Mouse (Mus musculus) frontal cortex, postnatal 36 days (tissue): ENCODE data around the gene Kcnk1.
A peak's percentile ranks its signal among the peaks of the same experiment; 100 is the strongest.

Experiments
- DNase-seq, 2 experiments: peaks; one replicate each; pipeline ENCODE4 v3.0.0; 2022; ENCODE audit warnings: low spot score in 2 of 2

Gene Kcnk1

DNA sequence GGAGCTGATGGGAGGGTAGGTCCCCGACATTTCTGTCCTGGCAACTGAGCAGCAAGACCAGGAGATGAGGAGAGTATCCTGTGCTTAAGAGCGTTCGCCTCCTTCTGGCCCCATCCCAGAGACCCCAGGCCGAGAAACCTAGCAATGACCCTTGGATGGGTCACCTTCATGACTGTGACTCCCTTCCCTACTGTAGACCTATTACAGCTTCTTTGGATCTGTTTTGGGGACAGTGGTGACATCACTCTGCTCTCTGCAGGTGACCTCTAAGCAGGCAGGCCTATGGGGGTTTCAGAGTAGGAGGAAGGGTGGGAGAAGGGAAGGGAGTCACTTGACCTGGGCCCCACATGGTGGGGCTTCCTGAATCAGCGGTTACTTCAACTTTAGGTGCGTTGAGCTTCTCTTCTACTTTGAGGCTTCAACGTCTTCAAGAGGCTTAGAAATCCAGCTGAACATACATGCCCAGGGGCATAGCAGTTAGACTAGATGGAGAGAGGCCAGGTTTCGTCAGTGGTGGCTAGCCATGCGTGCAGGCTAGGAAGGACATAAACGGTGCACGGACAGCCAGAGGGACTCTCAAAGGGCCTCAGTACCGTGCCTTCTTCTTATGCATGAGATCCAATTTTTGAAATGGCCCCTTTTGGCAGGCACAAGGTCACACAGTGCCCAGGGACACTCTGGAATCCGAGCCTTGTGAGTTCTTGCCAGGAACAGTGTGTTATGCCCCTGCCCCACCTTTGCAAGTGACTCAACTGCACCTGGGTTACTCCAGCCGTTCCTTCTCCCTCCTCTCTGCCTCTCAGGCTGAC, 1.3 kb downstream of the Kcnk1 start:
- DNase-seq, result peak in 1 of 2 experiments; percentile 44

GRCm38 (mm10) chr8:125996980-125997379, 2.0 kb downstream of the Kcnk1 start:
- DNase-seq, result no peak

DNA sequence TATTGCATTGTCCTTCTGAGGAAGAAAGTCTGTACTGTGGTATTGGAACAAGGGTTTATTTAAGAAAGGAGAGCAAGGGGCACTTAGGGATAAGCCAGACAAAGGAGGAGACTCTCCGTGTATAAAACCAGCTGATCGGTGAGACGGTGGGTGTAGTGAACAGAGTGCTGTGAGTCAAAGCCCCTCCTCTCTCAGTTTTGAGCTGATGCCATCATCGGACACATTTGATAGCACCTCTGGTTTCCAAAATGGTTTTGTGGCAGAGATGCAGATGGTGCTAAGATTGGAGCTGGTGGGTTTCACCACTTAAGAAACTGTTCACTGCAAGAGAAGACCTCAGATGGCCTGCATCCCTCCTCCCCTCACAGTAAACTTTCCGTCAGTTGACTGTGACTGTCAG, 2.6 kb downstream of the Kcnk1 start:
- peak in 1 of 2 experiments; percentile 56 for DNase-seq

DNA sequence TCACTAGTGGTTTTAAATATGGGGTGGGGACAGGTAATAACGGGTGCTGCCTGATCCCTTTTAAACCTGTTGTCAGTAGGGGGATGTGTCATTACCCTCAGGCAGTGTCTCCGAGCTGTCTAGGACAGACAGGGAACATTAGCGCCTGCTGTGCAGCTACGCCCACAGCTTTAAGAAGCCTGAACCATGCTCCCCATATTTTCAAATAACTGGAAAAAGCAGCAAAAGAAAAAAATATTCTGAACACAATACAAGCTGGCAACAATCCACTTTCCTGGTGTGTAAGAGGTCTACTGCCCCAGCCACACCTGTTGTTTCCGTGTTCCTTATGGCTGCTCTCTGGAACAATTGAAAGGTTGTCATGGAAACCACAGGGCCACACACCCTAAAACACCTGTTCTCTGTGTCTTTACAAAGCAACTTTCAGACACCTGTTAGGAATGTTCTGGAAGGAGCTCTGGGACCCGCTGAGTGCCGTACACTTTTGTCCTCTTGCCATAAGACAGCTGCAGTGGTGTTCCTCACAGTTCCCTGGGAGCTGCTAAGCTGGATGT, 4.9 kb downstream of the Kcnk1 start:
- no peak for DNase-seq

GRCm38 (mm10) chr8:126003546-126003945, 8.6 kb downstream of the Kcnk1 start:
- no peak for DNase-seq

DNA sequence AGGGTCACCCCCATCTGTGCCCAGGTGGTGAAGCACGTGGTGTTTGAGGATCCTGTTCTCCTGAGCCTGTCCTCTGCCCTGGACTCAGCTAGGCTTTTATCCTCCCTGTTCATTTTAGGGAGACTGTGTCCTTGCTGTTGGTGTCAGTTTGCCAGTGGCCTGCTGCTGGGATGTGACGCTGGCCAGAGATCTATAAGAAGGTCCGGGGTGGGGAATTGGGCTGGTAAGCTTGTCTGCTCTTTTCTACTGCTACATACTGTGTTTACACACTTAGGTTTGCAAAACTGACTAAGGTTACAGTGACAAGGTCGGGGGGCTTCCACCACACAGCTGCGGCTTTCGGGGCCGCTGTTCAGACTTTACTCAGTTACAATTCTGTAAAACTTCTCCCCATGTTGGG, 10.0 kb downstream of the Kcnk1 start:
- no peak for DNase-seq

- DNase-seq, result peak in 1 of 2 experiments; percentile 36
These were observed 11.5 kb downstream of the Kcnk1 start for GRCm38 (mm10) chr8:126006310-126006990.

GRCm38 (mm10) chr8:126007538-126008330, 12.8 kb downstream of the Kcnk1 start:
- no peak for DNase-seq

GRCm38 (mm10) chr8:126008945-126009344, 14.0 kb downstream of the Kcnk1 start:
- no peak for DNase-seq

GRCm38 (mm10) chr8:126010900-126011299, 15.9 kb downstream of the Kcnk1 start:
- no peak for DNase-seq

- DNase-seq, result no peak
These were observed 17.4 kb downstream of the Kcnk1 start for GRCm38 (mm10) chr8:126012334-126012733.

GRCm38 (mm10) chr8:126013646-126014045, 18.7 kb downstream of the Kcnk1 start:
- DNase-seq, result no peak

GRCm38 (mm10) chr8:126021932-126022331, 27.0 kb downstream of the Kcnk1 start:
- no peak for DNase-seq

- DNase-seq, result no peak
These were observed 28.8 kb downstream of the Kcnk1 start for GRCm38 (mm10) chr8:126023706-126024305.

DNA sequence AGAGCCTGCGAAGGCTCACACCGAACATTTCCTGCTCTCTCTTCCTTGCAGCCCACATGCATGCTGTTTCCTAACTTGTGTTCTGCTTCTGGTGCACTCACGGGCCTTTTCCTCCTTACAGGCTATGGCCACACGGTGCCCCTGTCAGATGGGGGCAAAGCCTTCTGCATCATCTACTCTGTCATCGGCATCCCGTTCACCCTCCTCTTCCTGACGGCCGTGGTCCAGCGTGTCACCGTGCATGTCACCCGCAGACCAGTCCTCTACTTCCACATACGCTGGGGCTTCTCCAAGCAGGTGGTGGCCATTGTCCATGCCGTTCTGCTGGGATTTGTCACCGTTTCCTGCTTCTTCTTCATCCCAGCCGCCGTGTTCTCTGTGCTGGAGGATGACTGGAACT, 29.9 kb downstream of the Kcnk1 start:
- DNase-seq, result no peak

DNA sequence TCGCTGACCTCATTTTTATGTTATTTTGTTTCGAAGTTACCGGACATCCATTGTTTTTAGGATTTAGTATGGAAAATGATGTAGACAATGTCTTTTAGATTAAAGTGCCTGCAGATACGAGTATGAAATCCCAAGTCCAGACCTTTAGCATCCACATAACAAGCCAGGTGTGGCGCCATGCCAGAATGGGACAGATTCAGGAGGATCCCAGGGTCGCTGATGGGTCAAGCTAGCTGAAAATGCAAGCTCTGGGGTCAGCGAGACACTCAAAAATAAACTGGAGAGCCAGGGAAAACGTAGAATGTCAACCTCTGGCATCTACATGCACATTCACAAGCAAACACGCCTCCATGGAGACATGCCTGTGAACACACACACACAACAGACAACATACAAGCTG, 31.2 kb downstream of the Kcnk1 start:
- no peak for DNase-seq

DNA sequence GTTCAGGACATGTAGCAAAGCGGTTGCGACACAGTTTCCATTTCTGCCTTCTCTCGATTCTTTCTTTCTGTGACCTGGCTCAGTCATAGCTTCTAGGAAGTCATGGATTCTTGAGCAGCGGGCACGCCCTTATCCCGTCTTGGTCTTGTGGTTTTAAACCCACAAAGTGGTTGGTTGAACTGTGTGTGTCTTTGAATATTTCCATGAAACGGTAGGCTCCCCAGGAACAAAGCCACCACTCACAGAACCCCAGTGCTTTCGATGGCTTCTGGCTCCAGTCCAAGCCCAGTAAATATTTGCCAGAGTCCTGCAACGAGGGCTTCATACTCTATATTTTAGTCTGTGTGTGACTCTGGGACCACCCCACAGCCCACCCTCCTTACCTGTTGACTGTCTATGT, 31.6 kb downstream of the Kcnk1 start:
- no peak for DNase-seq

DNA sequence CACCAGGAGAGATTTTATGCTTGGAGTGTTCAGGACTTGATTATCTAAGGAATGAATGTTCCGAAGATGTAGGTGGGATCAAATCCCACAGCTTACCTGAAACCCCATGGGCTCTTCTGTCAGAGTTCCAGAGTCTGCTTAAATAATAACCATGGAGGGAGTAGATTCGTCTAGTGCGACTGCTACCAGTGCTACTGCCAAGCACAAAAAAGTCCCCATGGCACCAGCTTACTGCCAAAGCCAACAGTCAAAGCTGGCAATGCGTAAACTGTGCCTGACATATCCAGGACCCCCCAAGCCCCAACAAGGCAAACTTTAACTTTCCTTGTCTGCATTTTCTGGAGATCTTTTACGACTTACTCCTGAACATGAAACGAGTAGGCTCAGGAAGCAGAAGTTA, 32.5 kb downstream of the Kcnk1 start:
- DNase-seq, result no peak

GRCm38 (mm10) chr8:126028941-126029340, 34.0 kb downstream of the Kcnk1 start:
- no peak for DNase-seq

DNA sequence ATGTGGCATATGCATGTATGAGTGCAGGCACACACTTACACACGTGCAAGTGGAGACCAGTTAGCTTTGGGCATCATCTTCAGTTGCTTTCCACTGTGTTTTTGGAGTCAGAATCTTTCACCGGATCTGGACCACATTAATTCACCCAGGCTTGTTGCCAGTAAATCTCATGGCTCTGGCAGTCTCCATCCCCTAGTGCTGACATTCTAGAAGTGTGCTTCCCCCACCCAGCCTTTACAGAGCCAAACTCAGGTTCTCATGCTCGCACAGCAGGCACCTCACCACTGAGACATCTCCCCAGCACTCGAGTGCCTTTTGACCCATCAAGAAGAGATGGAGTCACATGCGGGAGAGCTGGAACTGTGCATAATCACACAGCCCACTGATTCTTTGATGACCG, 37.8 kb downstream of the Kcnk1 start:
- DNase-seq, result no peak

DNA sequence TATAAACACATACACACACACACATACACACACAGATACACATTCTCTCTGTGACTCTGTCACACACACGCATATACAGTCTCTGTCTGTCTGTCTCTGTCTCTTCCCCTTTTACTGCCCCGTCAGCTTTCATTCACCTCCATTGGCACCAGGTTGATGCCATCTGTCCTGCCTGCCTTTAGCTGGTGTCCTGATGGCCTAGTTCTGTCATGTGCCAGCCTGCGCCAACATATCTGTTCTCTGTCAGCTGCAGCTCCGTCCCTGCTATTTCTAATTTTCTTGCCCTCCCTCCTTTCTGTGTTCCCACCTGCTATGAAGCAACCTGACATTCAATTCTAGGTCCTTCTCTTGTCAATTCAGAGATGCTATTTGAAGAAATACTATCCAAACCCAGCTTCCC, 40.1 kb downstream of the Kcnk1 start:
- DNase-seq, result no peak

DNA sequence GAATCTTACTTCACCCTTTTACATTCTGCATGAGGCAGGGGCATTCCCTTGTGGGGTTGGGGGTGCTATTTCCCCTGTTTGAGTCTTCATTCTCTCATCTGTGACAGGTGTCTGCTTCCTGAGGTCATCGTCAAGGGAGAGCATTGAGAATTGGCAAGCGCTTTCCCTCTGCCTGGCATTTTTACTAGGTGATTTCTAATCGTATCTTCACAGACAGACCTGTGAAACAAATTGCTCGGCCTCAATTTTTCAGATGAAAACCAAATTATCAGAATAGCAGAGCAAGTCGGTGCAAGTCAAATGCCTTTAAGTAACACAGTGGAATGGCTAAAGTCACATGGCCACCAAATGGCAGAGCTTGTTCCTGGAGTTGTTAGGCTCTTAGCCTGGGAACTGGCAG, 41.4 kb downstream of the Kcnk1 start:
- no peak for DNase-seq
